In genomic region chr6:122288263-122288662, GRCm38 (mm10) we compare ENCODE assay signal across 20 mouse cellular contexts. TPM values are rescaled to one million over a fixed set of nuclear protein-coding genes. Genes with fewer than 3 reads are reported as not detected.
DNase-seq lines count a peak whose midpoint lies in the region; ATAC-seq and TF ChIP-seq lines count a peak whose summit lies in the region.
"Had no signal": no experiment of that assay in that cellular context is flagged by ENCODE, and none has a peak within 500 bp of the region (broad histone marks: within the 10 kb centered on the region; RNA-seq: fewer than 3 reads in every experiment).

No protein-coding gene starts in this region.

- no peaks in the 10 kb centered on the region for H3K79me2 ChIP-seq in heart, adult 2 months (replicated peaks; ENCODE audit: control insufficient read depth, insufficient read depth, low read length)

- 39% methylated on average over 1 of the region's 1 CpGs for WGBS in heart, adult 2 months
- WGBS in lung, postnatal 0 days, result 30% methylated on average over 1 of the region's 1 CpGs
- WGBS in stomach, postnatal 0 days, result 37% methylated on average over 1 of the region's 1 CpGs

- intact Hi-C loops in heart, adult 2 months (cut with DNase I), result no loop called here
- intact Hi-C loops in heart, postnatal 14 days (cut with DNase I), result no loop called here

- no peaks in the 10 kb centered on the region for H3K4me1 ChIP-seq in heart, adult 2 months (ENCODE audit: control insufficient read depth, insufficient read depth, low read length)
- no peaks in the 10 kb centered on the region for H3K4me1 ChIP-seq in lung, postnatal 0 days (ENCODE audit: insufficient read depth, low read depth, low read length)
- H3K4me1 ChIP-seq in stomach, postnatal 0 days (replicated peaks; ENCODE audit: control insufficient read depth, insufficient read depth), result no peaks in the 10 kb centered on the region
- H3K4me1 ChIP-seq: embryonic facial prominence, embryonic 15.5 days; hindbrain, embryonic 15.5 days had no signal

- TF ChIP-seq POLR2A in heart, adult 2 months (IDR thresholded peaks at IDR 0.05; ENCODE audit: insufficient read depth, low read depth, low read length), result no peak

- no peak for TF ChIP-seq EP300 in heart, adult 2 months (IDR thresholded peaks at IDR 0.05; ENCODE audit: insufficient read depth, low read depth, low read length)
- TF ChIP-seq EP300 in lung, postnatal 0 days (IDR thresholded peaks at IDR 0.05), result no peak
- TF ChIP-seq EP300 in stomach, postnatal 0 days (optimal IDR thresholded peaks at IDR 0.05), result no peak

- ATAC-seq in CD4-positive, CD25-positive, alpha-beta regulatory T cell, adult 4 months, result no peak
- ATAC-seq in lung, postnatal 0 days, result no peak
- no peak for ATAC-seq in stomach, postnatal 0 days (ENCODE audit: low FRiP score, low TSS enrichment)
- ATAC-seq: forebrain, embryonic 13.5 days had no signal

- no peaks in the 10 kb centered on the region for H3K36me3 ChIP-seq in heart, adult 2 months (ENCODE audit: control insufficient read depth, insufficient read depth, low read length)
- no peaks in the 10 kb centered on the region for H3K36me3 ChIP-seq in lung, postnatal 0 days (ENCODE audit: insufficient read depth, low read length)
- no peaks in the 10 kb centered on the region for H3K36me3 ChIP-seq in stomach, postnatal 0 days (ENCODE audit: control insufficient read depth, insufficient read depth, low read length)
- H3K36me3 ChIP-seq: embryonic facial prominence, embryonic 15.5 days; hindbrain, embryonic 15.5 days had no signal

- H3K27ac ChIP-seq in heart, adult 2 months, result no peak overlapping the region
- H3K27ac ChIP-seq in lung, postnatal 0 days (ENCODE audit: low read length), result no peak overlapping the region
- H3K27ac ChIP-seq in stomach, postnatal 0 days (replicated peaks), result no peak overlapping the region
- H3K27ac ChIP-seq: embryonic facial prominence, embryonic 15.5 days; forebrain, embryonic 13.5 days; hindbrain, embryonic 15.5 days had no signal

- H3K4me2 ChIP-seq in lung, postnatal 0 days (replicated peaks; ENCODE audit: low read depth, low read length), result no peak overlapping the region
- H3K4me2 ChIP-seq in stomach, postnatal 0 days (replicated peaks; ENCODE audit: low read depth), result no peak overlapping the region
- H3K4me2 ChIP-seq: embryonic facial prominence, embryonic 15.5 days; forebrain, embryonic 13.5 days; hindbrain, embryonic 15.5 days; midbrain, embryonic 11.5 days had no signal

- no peaks in the 10 kb centered on the region for H3K9me3 ChIP-seq in lung, postnatal 0 days (ENCODE audit: low read length)
- no peaks in the 10 kb centered on the region for H3K9me3 ChIP-seq in stomach, postnatal 0 days (ENCODE audit: control insufficient read depth, low read length)
- H3K9me3 ChIP-seq: embryonic facial prominence, embryonic 15.5 days; forebrain, embryonic 13.5 days; hindbrain, embryonic 15.5 days had no signal

- no peaks in the 10 kb centered on the region for H3K27me3 ChIP-seq in heart, adult 2 months (ENCODE audit: control insufficient read depth, insufficient read depth, low read length)
- no peaks in the 10 kb centered on the region for H3K27me3 ChIP-seq in lung, postnatal 0 days (replicated peaks; ENCODE audit: insufficient read depth, low read length)
- H3K27me3 ChIP-seq in stomach, postnatal 0 days (ENCODE audit: control insufficient read depth, insufficient read depth, low read length), result no peaks in the 10 kb centered on the region
- H3K27me3 ChIP-seq: embryonic facial prominence, embryonic 15.5 days; forebrain, embryonic 13.5 days; hindbrain, embryonic 15.5 days had no signal

- H3K4me3 ChIP-seq in heart, adult 2 months, result no peak overlapping the region
- H3K4me3 ChIP-seq in lung, postnatal 0 days (ENCODE audit: low read depth, low read length), result no peak overlapping the region
- no peak overlapping the region for H3K4me3 ChIP-seq in stomach, postnatal 0 days (ENCODE audit: low read depth, low read length)
- H3K4me3 ChIP-seq: embryonic facial prominence, embryonic 15.5 days; forebrain, embryonic 13.5 days; hindbrain, embryonic 15.5 days had no signal

- DNase-seq in CD4-positive, CD25-positive, alpha-beta regulatory T cell, adult 2 months (ENCODE audit: low read depth, low spot score), result peak; percentile 52
- no peak for DNase-seq in heart, adult 2 months
- DNase-seq in heart, postnatal 14 days, result no peak
- DNase-seq in lung, postnatal 0 days (ENCODE audit: low spot score), result no peak
- no peak for DNase-seq in lung, postnatal 36 days
- no peak for DNase-seq in stomach, postnatal 0 days (ENCODE audit: low spot score)
- DNase-seq in frontal cortex, postnatal 10 days (ENCODE audit: low spot score in 2 of 2), result no peak
- DNase-seq: kidney, adult 8-10 months; spleen, adult 18-20 months; thymus, postnatal 25 days had no signal

- peak; percentile 39 for TF ChIP-seq CTCF in heart, adult 2 months (IDR thresholded peaks at IDR 0.05)
- TF ChIP-seq CTCF in lung, postnatal 0 days (IDR thresholded peaks at IDR 0.05), result peak; percentile 25
- TF ChIP-seq CTCF in stomach, postnatal 0 days (IDR thresholded peaks at IDR 0.05; ENCODE audit: low read depth), result peak; percentile 25; the same call in 1 of the 2 replicates

- no peak overlapping the region for H3K9ac ChIP-seq in heart, adult 2 months (ENCODE audit: low read depth, low read length)
- no peak overlapping the region for H3K9ac ChIP-seq in lung, postnatal 0 days (replicated peaks; ENCODE audit: low read depth)
- no peak overlapping the region for H3K9ac ChIP-seq in stomach, postnatal 0 days (ENCODE audit: low read length)
- H3K9ac ChIP-seq: embryonic facial prominence, embryonic 15.5 days; forebrain, embryonic 13.5 days; hindbrain, embryonic 15.5 days had no signal

RNA-seq across cellular contexts. Expression of gene Klrg1, which starts 5.6 kb away (rescaled TPM):
- polyA plus RNA-seq in CD4-positive, CD25-positive, alpha-beta regulatory T cell, adult 4 months (2017; shearing (Covaris generic)), result 100 to 1,000 TPM; 111 to 138 TPM
- not detected for total RNA-seq in heart, adult 2 months (2021)
- 0.31 TPM in 1 of 2 replicates, not detected in the other for polyA plus RNA-seq in heart, adult 2 months (2012; rRNA removed)
- total RNA-seq in heart, postnatal 14 days (2021), result not detected
- not detected in 2 replicates for polyA plus RNA-seq in lung, postnatal 0 days (2015; fragmentation: Nextera tagmentation; extraction: Ambion mirVana)
- 0.08 and 0.15 TPM in 2 replicates for polyA plus RNA-seq in stomach, postnatal 0 days (2015; fragmentation: Nextera tagmentation; extraction: Ambion mirVana)
- total RNA-seq: heart, adult 8-10 months; neutrophil, adult 5-6 weeks had no signal
- polyA plus RNA-seq: embryonic facial prominence, embryonic 15.5 days; heart, postnatal 0 days; lung, embryonic 16.5 days; stomach, embryonic 16.5 days had no signal

RNA-seq across cellular contexts. Expression of gene M6pr, which starts 20.3 kb away (rescaled TPM):
- polyA plus RNA-seq in CD4-positive, CD25-positive, alpha-beta regulatory T cell, adult 4 months (2017; shearing (Covaris generic)), result 100 to 1,000 TPM; 255 to 333 TPM
- total RNA-seq in heart, adult 2 months (2021), result 10 to 100 TPM; 39.8 to 43.2 TPM
- 27.6 and 49.3 TPM in 2 replicates for polyA plus RNA-seq in heart, adult 2 months (2012; rRNA removed)
- 10 to 100 TPM; 38.0 to 40.1 TPM for total RNA-seq in heart, postnatal 14 days (2021)
- polyA plus RNA-seq in lung, postnatal 0 days (2015; fragmentation: Nextera tagmentation; extraction: Ambion mirVana), result 112 and 114 TPM in 2 replicates
- 103 and 111 TPM in 2 replicates for polyA plus RNA-seq in stomach, postnatal 0 days (2015; fragmentation: Nextera tagmentation; extraction: Ambion mirVana)

RNA-seq across cellular contexts. Expression of gene Phc1, which starts 52.1 kb away (rescaled TPM):
- 1 to 10 TPM; 5.6 to 7.1 TPM for polyA plus RNA-seq in CD4-positive, CD25-positive, alpha-beta regulatory T cell, adult 4 months (2017; shearing (Covaris generic))
- 10 to 100 TPM; 17.3 to 22.2 TPM for total RNA-seq in heart, adult 2 months (2021)
- 11.9 and 13.4 TPM in 2 replicates for polyA plus RNA-seq in heart, adult 2 months (2012; rRNA removed)
- 10 to 100 TPM; 15.4 to 15.9 TPM for total RNA-seq in heart, postnatal 14 days (2021)
- 6.3 and 6.5 TPM in 2 replicates for polyA plus RNA-seq in lung, postnatal 0 days (2015; fragmentation: Nextera tagmentation; extraction: Ambion mirVana)
- 5.3 and 6.1 TPM in 2 replicates for polyA plus RNA-seq in stomach, postnatal 0 days (2015; fragmentation: Nextera tagmentation; extraction: Ambion mirVana)

Comparison
In these comparisons a context has a peak if more than half of its experiments do, and no peak if none do; other contexts are left out.
1. RNA of gene Klrg1, which starts 5.6 kb away (polyA plus RNA-seq): 111 to 138 TPM in CD4-positive, CD25-positive, alpha-beta regulatory T cell, adult 4 months; 0.31 TPM in heart, adult 2 months, 0.08 to 0.15 TPM in stomach, postnatal 0 days and not detected in lung, postnatal 0 days; every median in the first group is over 10 times any median in the second.
2. Peak in every context shown above with its lines, with median percentiles within 50 percentile points of each other: CTCF ChIP-seq.